Mouse (Mus musculus) hindbrain, postnatal 0 days (tissue): ENCODE measurements at regions not wholly inside any gene's neighbourhood (a gene's known extent, or its start where the extent isn't known, plus 50 kb on each side); places are given as distances from the start of the nearest gene placed in this dataset.

Experiments used
- ATAC-seq: fragments of 200-750 bp; cut with Nextera tagmentation; 2 replicates; pipeline ENCODE4 v1.8.0; 2017; ENCODE audit warnings: mild to moderate bottlenecking, moderate TSS enrichment, moderate library complexity
- DNase-seq: peaks from one replicate; pipeline ENCODE4 v3.0.0-alpha.2; 2015; ENCODE audit warnings: low spot score
- H3K27ac ChIP-seq: fragments of 300-500 bp; sonication (generic); 2 replicates; pipeline ENCODE4 v1.5.1; 2014; ENCODE audit warnings: mild to moderate bottlenecking
- H3K27me3 ChIP-seq: fragments of 300-500 bp; sonication (generic); 2 replicates; pipeline ENCODE4 v1.6.1; 2014; ENCODE audit warnings: low read length, mixed read lengths; ENCODE audit not compliant: insufficient read depth
- H3K36me3 ChIP-seq: fragments of 300-500 bp; sonication (generic); 2 replicates; pipeline ENCODE4 v1.6.1; 2014; ENCODE audit warnings: low read length, mixed read lengths; ENCODE audit not compliant: insufficient read depth
- H3K4me1 ChIP-seq: fragments of 300-500 bp; sonication (generic); 2 replicates; pipeline ENCODE4 v1.6.1; 2014; ENCODE audit warnings: antibody characterized with exemption, low read length, mixed read lengths; ENCODE audit not compliant: insufficient read depth
- H3K4me2 ChIP-seq: fragments of 300-500 bp; sonication (generic); 2 replicates; pipeline ENCODE4 v1.6.1; 2014; ENCODE audit warnings: low read depth, mild to moderate bottlenecking, low read length, moderate library complexity, mixed read lengths
- H3K4me3 ChIP-seq: fragments of 300-500 bp; sonication (generic); 2 replicates; pipeline ENCODE4 v1.5.1; 2014; ENCODE audit warnings: low read length
- H3K9ac ChIP-seq: fragments of 300-500 bp; sonication (generic); replicated peaks from 2 replicates; pipeline ENCODE4 v1.6.1; 2014; ENCODE audit warnings: mild to moderate bottlenecking, low read length, moderate library complexity, mixed read lengths
- H3K9me3 ChIP-seq: fragments of 300-500 bp; sonication (generic); 2 replicates; pipeline ENCODE4 v1.6.1; 2016; ENCODE audit warnings: low read length, mixed read lengths
- CTCF ChIP-seq: IDR thresholded peaks from 2 replicates; pipeline ENCODE4 v1.5.1; 2016; ENCODE audit warnings: antibody characterized with exemption, control low read depth, low read depth
- WGBS: fragments of 180-500 bp; shearing (Covaris S2); extraction: QIAGEN DNeasy Blood & Tissue Kit; methylation state at CpG from one replicate; pipeline ENCODE4 v1.1.7; 2014; 5-methylcytosine and 5-hydroxymethylcytosine counted together

GRCm38 (mm10) chr4:64676438-64676837 is 447.5 kb upstream of the Pappa start:
- no peak for TF ChIP-seq CTCF
- no peak for ATAC-seq
- no peak overlapping the region for H3K4me3 ChIP-seq
- H3K4me1 ChIP-seq, result no peaks in the 10 kb centered on the region
- no peak overlapping the region for H3K4me2 ChIP-seq
- H3K9ac ChIP-seq, result no peak overlapping the region
- 61% methylated on average over 6 of the region's 6 CpGs for WGBS
- H3K27ac ChIP-seq, result no peak overlapping the region
- no peak for DNase-seq
- H3K27me3 ChIP-seq, result no peaks in the 10 kb centered on the region
- no peaks in the 10 kb centered on the region for H3K36me3 ChIP-seq
- H3K9me3 ChIP-seq, result no peaks in the 10 kb centered on the region

- no peaks in the 10 kb centered on the region for H3K27me3 ChIP-seq
- no peak overlapping the region for H3K27ac ChIP-seq
- no peak for TF ChIP-seq CTCF
- no peak for ATAC-seq
- no peak for DNase-seq
- no peaks in the 10 kb centered on the region for H3K9me3 ChIP-seq
- no peak overlapping the region for H3K9ac ChIP-seq
- no peaks in the 10 kb centered on the region for H3K36me3 ChIP-seq
- no peaks in the 10 kb centered on the region for H3K4me1 ChIP-seq
- no peak overlapping the region for H3K4me2 ChIP-seq
- H3K4me3 ChIP-seq, result no peak overlapping the region
- 76% methylated on average over 5 of the region's 5 CpGs for WGBS
Measured at GRCm38 (mm10) chr4:64676881-64677280, 447.1 kb upstream of the Pappa start.

- Histone ChIP-seq H3K27ac (no peak overlapping the region), H3K9ac (no peak overlapping the region), H3K4me1 (no peaks in the 10 kb centered on the region), H3K27me3 (no peaks in the 10 kb centered on the region), H3K4me3 (no peak overlapping the region), H3K4me2 (no peak overlapping the region), H3K36me3 (no peaks in the 10 kb centered on the region), H3K9me3 (no peaks in the 10 kb centered on the region)
- DNase-seq (no peak), ATAC-seq (no peak)
- WGBS, result 88% methylated on average over 1 of the region's 1 CpGs
- TF ChIP-seq CTCF, result no peak
Measured at GRCm38 (mm10) chr4:64684654-64685053, 439.3 kb upstream of the Pappa start.

GRCm38 (mm10) chr4:64696134-64696533 is 427.8 kb upstream of the Pappa start:
- DNase-seq (no peak), ATAC-seq (peak; percentile 35; the same call in 1 of the 2 replicates)
- no peak for TF ChIP-seq CTCF

GRCm38 (mm10) chr4:64723296-64723695 is 400.7 kb upstream of the Pappa start:
- H3K27me3 ChIP-seq, result no peaks in the 10 kb centered on the region
- ATAC-seq (no peak), DNase-seq (no peak)
- no peak overlapping the region for H3K27ac ChIP-seq
- TF ChIP-seq CTCF, result no peak
- no peaks in the 10 kb centered on the region for H3K36me3 ChIP-seq
- H3K9me3 ChIP-seq, result no peaks in the 10 kb centered on the region
- H3K4me1 ChIP-seq, result no peaks in the 10 kb centered on the region
- WGBS, result 48% methylated on average over 3 of the region's 3 CpGs
- no peak overlapping the region for H3K9ac ChIP-seq
- no peak overlapping the region for H3K4me2 ChIP-seq
- no peak overlapping the region for H3K4me3 ChIP-seq

More at GRCm38 (mm10) chr4:64696134-64696533, 427.8 kb upstream of the Pappa start:
- no peaks in the 10 kb centered on the region for H3K9me3 ChIP-seq
- no peak overlapping the region for H3K27ac ChIP-seq
- H3K4me2 ChIP-seq, result no peak overlapping the region
- H3K27me3 ChIP-seq, result no peaks in the 10 kb centered on the region
- H3K4me3 ChIP-seq, result no peak overlapping the region
- no peak overlapping the region for H3K9ac ChIP-seq
- WGBS, result 43% methylated on average over 1 of the region's 1 CpGs
- no peaks in the 10 kb centered on the region for H3K36me3 ChIP-seq
- H3K4me1 ChIP-seq, result no peaks in the 10 kb centered on the region

GRCm38 (mm10) chr4:64724851-64725250 is 399.1 kb upstream of the Pappa start:
- Histone ChIP-seq H3K9ac (no peak overlapping the region), H3K4me3 (no peak overlapping the region), H3K4me1 (no peaks in the 10 kb centered on the region), H3K9me3 (no peaks in the 10 kb centered on the region), H3K4me2 (no peak overlapping the region), H3K36me3 (no peaks in the 10 kb centered on the region), H3K27ac (no peak overlapping the region), H3K27me3 (no peaks in the 10 kb centered on the region)
- WGBS, result 70% methylated on average over 1 of the region's 1 CpGs
- DNase-seq, result no peak
- no peak for ATAC-seq
- no peak for TF ChIP-seq CTCF

- Histone ChIP-seq H3K36me3 (no peaks in the 10 kb centered on the region), H3K9ac (no peak overlapping the region), H3K4me2 (no peak overlapping the region), H3K4me3 (no peak overlapping the region), H3K27ac (no peak overlapping the region), H3K9me3 (no peaks in the 10 kb centered on the region), H3K4me1 (no peaks in the 10 kb centered on the region), H3K27me3 (no peaks in the 10 kb centered on the region)
- ATAC-seq, result no peak
- no peak for TF ChIP-seq CTCF
- 76% methylated on average over 4 of the region's 4 CpGs for WGBS
- DNase-seq, result no peak
Measured at GRCm38 (mm10) chr4:64755986-64756385, 368.0 kb upstream of the Pappa start.

GRCm38 (mm10) chr4:64768610-64769009 is 355.4 kb upstream of the Pappa start:
- ATAC-seq (no peak), DNase-seq (no peak)
- H3K4me1 ChIP-seq, result no peaks in the 10 kb centered on the region
- no peak overlapping the region for H3K9ac ChIP-seq
- WGBS, result 80% methylated on average over 1 of the region's 1 CpGs
- no peak overlapping the region for H3K4me3 ChIP-seq
- H3K36me3 ChIP-seq, result no peaks in the 10 kb centered on the region
- no peak for TF ChIP-seq CTCF
- no peak overlapping the region for H3K27ac ChIP-seq
- H3K27me3 ChIP-seq, result no peaks in the 10 kb centered on the region
- H3K9me3 ChIP-seq, result no peaks in the 10 kb centered on the region
- H3K4me2 ChIP-seq, result no peak overlapping the region
